Mouse (Mus musculus): ENCODE measurements at regions not wholly inside any gene's neighbourhood (a gene's known extent, or its start where the extent isn't known, plus 50 kb on each side); places are given as distances from the start of the nearest gene placed in this dataset.

- no peaks in the 10 kb centered on the region for H3K27me3 ChIP-seq (replicated peaks; ENCODE audit: insufficient read depth, low read length)
- no peaks in the 10 kb centered on the region for H3K36me3 ChIP-seq (ENCODE audit: insufficient read depth, low read length)
- no peaks in the 10 kb centered on the region for H3K9me3 ChIP-seq (ENCODE audit: low read length)
- H3K4me2 ChIP-seq (replicated peaks; ENCODE audit: low read depth, low read length): no peak overlapping the region
- DNase-seq (ENCODE audit: low spot score) (no peak), ATAC-seq (no peak)
- H3K9ac ChIP-seq (replicated peaks; ENCODE audit: low read depth): no peak overlapping the region
- no peak overlapping the region for H3K4me3 ChIP-seq (ENCODE audit: low read depth, low read length)
- no peaks in the 10 kb centered on the region for H3K4me1 ChIP-seq (ENCODE audit: insufficient read depth, low read depth, low read length)
- WGBS: 18% methylated on average over 6 of the region's 6 CpGs
- TF ChIP-seq EP300 (IDR thresholded peaks at IDR 0.05): no peak
- no peak for TF ChIP-seq CTCF (IDR thresholded peaks at IDR 0.05)
- H3K27ac ChIP-seq (ENCODE audit: low read length): no peak overlapping the region
Measured at GRCm38 (mm10) chr11:82597757-82598156, 166.4 kb downstream of the Cct6b start.

- Histone ChIP-seq H3K9ac (replicated peaks; ENCODE audit: low read depth) (no peak overlapping the region), H3K27ac (ENCODE audit: low read length) (no peak overlapping the region), H3K4me3 (ENCODE audit: low read depth, low read length) (no peak overlapping the region), H3K4me1 (ENCODE audit: insufficient read depth, low read depth, low read length) (no peaks in the 10 kb centered on the region), H3K4me2 (replicated peaks; ENCODE audit: low read depth, low read length) (no peak overlapping the region), H3K9me3 (ENCODE audit: low read length) (no peaks in the 10 kb centered on the region), H3K27me3 (replicated peaks; ENCODE audit: insufficient read depth, low read length) (no peaks in the 10 kb centered on the region), H3K36me3 (ENCODE audit: insufficient read depth, low read length) (no peaks in the 10 kb centered on the region)
- ATAC-seq: no peak
- WGBS: 36% methylated on average over 3 of the region's 3 CpGs
- no peak for TF ChIP-seq CTCF (IDR thresholded peaks at IDR 0.05)
- TF ChIP-seq EP300 (IDR thresholded peaks at IDR 0.05): no peak
- no peak for DNase-seq (ENCODE audit: low spot score)
Measured at GRCm38 (mm10) chr11:82596801-82597200, 167.3 kb downstream of the Cct6b start.

- Histone ChIP-seq H3K4me2 (replicated peaks; ENCODE audit: low read depth, low read length) (no peak overlapping the region), H3K9me3 (ENCODE audit: low read length) (no peaks in the 10 kb centered on the region), H3K9ac (replicated peaks; ENCODE audit: low read depth) (no peak overlapping the region), H3K27me3 (replicated peaks; ENCODE audit: insufficient read depth, low read length) (no peaks in the 10 kb centered on the region), H3K4me1 (ENCODE audit: insufficient read depth, low read depth, low read length) (no peaks in the 10 kb centered on the region), H3K36me3 (ENCODE audit: insufficient read depth, low read length) (no peaks in the 10 kb centered on the region), H3K4me3 (ENCODE audit: low read depth, low read length) (no peak overlapping the region), H3K27ac (ENCODE audit: low read length) (no peak overlapping the region)
- 78% methylated on average over 2 of the region's 2 CpGs for WGBS
- ATAC-seq (no peak), DNase-seq (ENCODE audit: low spot score) (no peak)
- no peak for TF ChIP-seq EP300 (IDR thresholded peaks at IDR 0.05)
- TF ChIP-seq CTCF (IDR thresholded peaks at IDR 0.05): no peak
Measured at GRCm38 (mm10) chr11:82589761-82590160, 174.4 kb downstream of the Cct6b start.

- Histone ChIP-seq H3K4me2 (replicated peaks; ENCODE audit: low read depth, low read length) (no peak overlapping the region), H3K27ac (ENCODE audit: low read length) (no peak overlapping the region), H3K9me3 (ENCODE audit: low read length) (no peaks in the 10 kb centered on the region), H3K36me3 (ENCODE audit: insufficient read depth, low read length) (no peaks in the 10 kb centered on the region), H3K27me3 (replicated peaks; ENCODE audit: insufficient read depth, low read length) (no peaks in the 10 kb centered on the region), H3K4me1 (ENCODE audit: insufficient read depth, low read depth, low read length) (no peaks in the 10 kb centered on the region), H3K4me3 (ENCODE audit: low read depth, low read length) (no peak overlapping the region), H3K9ac (replicated peaks; ENCODE audit: low read depth) (no peak overlapping the region)
- WGBS: 79% methylated on average over 5 of the region's 5 CpGs
- no peak for DNase-seq (ENCODE audit: low spot score)
- TF ChIP-seq EP300 (IDR thresholded peaks at IDR 0.05) (no peak), CTCF (IDR thresholded peaks at IDR 0.05) (no peak)
- ATAC-seq: no peak
Measured at GRCm38 (mm10) chr11:82588744-82589143, 175.4 kb downstream of the Cct6b start.

- no peak overlapping the region for H3K4me2 ChIP-seq (replicated peaks; ENCODE audit: low read depth, low read length)
- H3K9me3 ChIP-seq (ENCODE audit: low read length): no peaks in the 10 kb centered on the region
- 16% methylated on average over 7 of the region's 7 CpGs for WGBS
- ATAC-seq: no peak
- no peak overlapping the region for H3K27ac ChIP-seq (ENCODE audit: low read length)
- DNase-seq (ENCODE audit: low spot score): no peak
- H3K9ac ChIP-seq (replicated peaks; ENCODE audit: low read depth): no peak overlapping the region
- H3K36me3 ChIP-seq (ENCODE audit: insufficient read depth, low read length): no peaks in the 10 kb centered on the region
- TF ChIP-seq EP300 (IDR thresholded peaks at IDR 0.05) (no peak), CTCF (IDR thresholded peaks at IDR 0.05) (no peak)
- H3K27me3 ChIP-seq (replicated peaks; ENCODE audit: insufficient read depth, low read length): no peaks in the 10 kb centered on the region
- no peak overlapping the region for H3K4me3 ChIP-seq (ENCODE audit: low read depth, low read length)
- H3K4me1 ChIP-seq (ENCODE audit: insufficient read depth, low read depth, low read length): no peaks in the 10 kb centered on the region
Measured at GRCm38 (mm10) chr11:82579841-82580415, 184.2 kb downstream of the Cct6b start.

- H3K4me2 ChIP-seq (replicated peaks; ENCODE audit: low read depth, low read length): no peak overlapping the region
- ATAC-seq: no peak
- 59% methylated on average over 3 of the region's 3 CpGs for WGBS
- no peaks in the 10 kb centered on the region for H3K4me1 ChIP-seq (ENCODE audit: insufficient read depth, low read depth, low read length)
- no peaks in the 10 kb centered on the region for H3K36me3 ChIP-seq (ENCODE audit: insufficient read depth, low read length)
- H3K27me3 ChIP-seq (replicated peaks; ENCODE audit: insufficient read depth, low read length): no peaks in the 10 kb centered on the region
- no peaks in the 10 kb centered on the region for H3K9me3 ChIP-seq (ENCODE audit: low read length)
- no peak overlapping the region for H3K27ac ChIP-seq (ENCODE audit: low read length)
- no peak for DNase-seq (ENCODE audit: low spot score)
- H3K4me3 ChIP-seq (ENCODE audit: low read depth, low read length): no peak overlapping the region
- no peak for TF ChIP-seq CTCF (IDR thresholded peaks at IDR 0.05)
- TF ChIP-seq EP300 (IDR thresholded peaks at IDR 0.05): no peak
- H3K9ac ChIP-seq (replicated peaks; ENCODE audit: low read depth): no peak overlapping the region
Measured at GRCm38 (mm10) chr11:82576019-82576418, 187.3 kb downstream of the Tmem132e start.

GRCm38 (mm10) chr11:82573126-82573525, 184.4 kb downstream of the Tmem132e start:
- H3K9ac ChIP-seq (replicated peaks; ENCODE audit: low read depth): no peak overlapping the region
- no peaks in the 10 kb centered on the region for H3K9me3 ChIP-seq (ENCODE audit: low read length)
- WGBS: 56% methylated on average over 4 of the region's 4 CpGs
- no peak overlapping the region for H3K4me3 ChIP-seq (ENCODE audit: low read depth, low read length)
- no peaks in the 10 kb centered on the region for H3K27me3 ChIP-seq (replicated peaks; ENCODE audit: insufficient read depth, low read length)
- ATAC-seq (no peak), DNase-seq (ENCODE audit: low spot score) (no peak)
- no peaks in the 10 kb centered on the region for H3K4me1 ChIP-seq (ENCODE audit: insufficient read depth, low read depth, low read length)
- no peak for TF ChIP-seq EP300 (IDR thresholded peaks at IDR 0.05)
- no peak for TF ChIP-seq CTCF (IDR thresholded peaks at IDR 0.05)
- no peak overlapping the region for H3K27ac ChIP-seq (ENCODE audit: low read length)
- no peaks in the 10 kb centered on the region for H3K36me3 ChIP-seq (ENCODE audit: insufficient read depth, low read length)
- H3K4me2 ChIP-seq (replicated peaks; ENCODE audit: low read depth, low read length): no peak overlapping the region

Measured in lung, postnatal 0 days (tissue).